Mouse (Mus musculus): ENCODE results near the gene Lyzl4.

DNA sequence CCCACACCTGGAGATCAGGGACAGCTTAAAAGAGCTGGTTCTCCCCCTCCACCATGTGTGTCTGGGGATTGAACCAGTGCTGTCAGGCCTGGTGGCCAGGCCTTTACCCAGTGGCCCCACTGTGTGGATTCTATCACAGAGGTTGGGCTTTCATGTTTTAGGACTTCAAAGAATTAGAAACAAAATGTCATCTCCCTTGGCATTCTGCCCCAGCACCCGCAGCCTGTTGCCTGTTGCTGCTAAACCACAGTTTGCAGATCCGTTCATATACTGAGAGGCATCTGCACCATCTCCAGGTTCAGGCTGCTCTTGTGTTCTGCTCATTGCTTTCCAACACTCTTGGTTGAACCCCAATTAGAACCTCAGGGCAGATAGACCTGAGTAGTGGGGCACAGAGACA lies 39.5 kb downstream of the Lyzl4 start:
- no peak for TF ChIP-seq HCFC1 (IDR thresholded peaks at IDR 0.05; ENCODE audit: low read depth, low read length)
- TF ChIP-seq TCF12 (IDR thresholded peaks at IDR 0.05; ENCODE audit: low read depth, low read length), result no peak
